Mouse (Mus musculus) heart, embryonic 16.5 days (tissue): ENCODE measurements around the gene Dnajc5. TPM values are rescaled to one million over a fixed set of nuclear protein-coding genes. Genes with fewer than 3 reads are reported as not detected.

Experiments used
- ATAC-seq: fragments of 200-750 bp; cut with Nextera tagmentation; replicated peaks from 2 replicates; pipeline ENCODE4 v1.8.0; 2017; ENCODE audit warnings: moderate number of reproducible peaks; ENCODE audit not compliant: insufficient read depth, low FRiP score; ENCODE audit errors: extremely low read depth
- H3K27ac ChIP-seq: fragments of 300-500 bp; sonication (generic); 2 replicates; pipeline ENCODE4 v1.5.1; 2014; ENCODE audit warnings: mild to moderate bottlenecking, low read length, control low read depth, moderate library complexity
- H3K27me3 ChIP-seq: fragments of 300-500 bp; sonication (generic); 2 replicates; pipeline ENCODE4 v1.6.1; 2014; ENCODE audit warnings: low read length, mixed read lengths; ENCODE audit not compliant: control insufficient read depth, insufficient read depth
- H3K36me3 ChIP-seq: fragments of 300-500 bp; sonication (generic); 2 replicates; pipeline ENCODE4 v1.6.1; 2014; ENCODE audit not compliant: control insufficient read depth, insufficient read depth
- H3K4me1 ChIP-seq: fragments of 300-500 bp; sonication (generic); 2 replicates; pipeline ENCODE4 v1.6.1; 2014; ENCODE audit warnings: low read length, mixed read lengths; ENCODE audit not compliant: control insufficient read depth, insufficient read depth
- H3K4me2 ChIP-seq: fragments of 300-500 bp; sonication (generic); 2 replicates; pipeline ENCODE4 v1.6.1; 2014; ENCODE audit warnings: low read depth, mild to moderate bottlenecking, control low read depth, low read length
- H3K4me3 ChIP-seq: fragments of 300-500 bp; sonication (generic); 2 replicates; pipeline ENCODE4 v1.5.1; 2014; ENCODE audit warnings: mild to moderate bottlenecking, control low read depth, low read length
- H3K9ac ChIP-seq: fragments of 300-500 bp; sonication (generic); 2 replicates; pipeline ENCODE4 v1.6.1; 2014; ENCODE audit warnings: low read length, control low read depth
- H3K9me3 ChIP-seq: fragments of 300-500 bp; sonication (generic); replicated peaks from 2 replicates; pipeline ENCODE4 v1.6.1; 2016; ENCODE audit warnings: low read length; ENCODE audit not compliant: control insufficient read depth
- WGBS: fragments of 180-500 bp; shearing (Covaris S2); extraction: QIAGEN DNeasy Blood & Tissue Kit; methylation state at CpG from one replicate; pipeline ENCODE4 v1.1.7; 2014; 5-methylcytosine and 5-hydroxymethylcytosine counted together
- polyA plus RNA-seq: library from polyadenylated mRNA; unstranded; fragments of >200 nt; fragmentation: Nextera tagmentation; extraction: Ambion mirVana; gene quantifications from 2 replicates; pipeline ENCODE4 v1.2.1, GENCODE M21; 2015

The Dnajc5 gene
- polyA plus RNA-seq, 1 experiment from 2014 or later = 77.9 TPM

- Histone ChIP-seq H3K4me3 (no peak overlapping the region), H3K36me3 (peaks cover 4% of the 10 kb centered on the region; the same call in 1 of the 2 replicates), H3K9me3 (no peaks in the 10 kb centered on the region), H3K4me2 (no peak overlapping the region), H3K4me1 (peaks cover 12% of the 10 kb centered on the region), H3K27me3 (no peaks in the 10 kb centered on the region), H3K9ac (no peak overlapping the region), H3K27ac (no peak overlapping the region)
- 84% methylated on average over 9 of the region's 9 CpGs for WGBS
- ATAC-seq = no peak
These were observed 53.7 kb downstream of the Dnajc5 start for GRCm38 (mm10) chr2:181573961-181574360.

GRCm38 (mm10) chr2:181574921-181575545, 54.7 kb downstream of the Dnajc5 start:
- Histone ChIP-seq H3K4me3 (no peak overlapping the region), H3K4me1 (peaks cover 20% of the 10 kb centered on the region), H3K9ac (no peak overlapping the region), H3K36me3 (peaks cover 4% of the 10 kb centered on the region; the same call in 1 of the 2 replicates), H3K27ac (no peak overlapping the region), H3K27me3 (no peaks in the 10 kb centered on the region), H3K9me3 (no peaks in the 10 kb centered on the region), H3K4me2 (no peak overlapping the region)
- no peak for ATAC-seq
- 95% methylated on average over 7 of the region's 7 CpGs for WGBS

GRCm38 (mm10) chr2:181576613-181577012, 56.3 kb downstream of the Dnajc5 start:
- peaks cover 4% of the 10 kb centered on the region; the same call in 1 of the 2 replicates for H3K36me3 ChIP-seq
- 77% methylated on average over 2 of the region's 2 CpGs for WGBS
- H3K4me3 ChIP-seq = no peak overlapping the region
- ATAC-seq = no peak
- no peaks in the 10 kb centered on the region for H3K9me3 ChIP-seq
- H3K9ac ChIP-seq = no peak overlapping the region
- peaks cover 28% of the 10 kb centered on the region for H3K4me1 ChIP-seq
- no peaks in the 10 kb centered on the region for H3K27me3 ChIP-seq
- no peak overlapping the region for H3K27ac ChIP-seq
- H3K4me2 ChIP-seq = no peak overlapping the region

GRCm38 (mm10) chr2:181577126-181577525, 56.8 kb downstream of the Dnajc5 start:
- H3K36me3 ChIP-seq = peaks cover 4% of the 10 kb centered on the region; the same call in 1 of the 2 replicates
- no peak overlapping the region for H3K4me2 ChIP-seq
- H3K27ac ChIP-seq = no peak overlapping the region
- peaks cover 28% of the 10 kb centered on the region for H3K4me1 ChIP-seq
- no peaks in the 10 kb centered on the region for H3K9me3 ChIP-seq
- 66% methylated on average over 2 of the region's 2 CpGs for WGBS
- H3K9ac ChIP-seq = no peak overlapping the region
- ATAC-seq = no peak
- no peaks in the 10 kb centered on the region for H3K27me3 ChIP-seq
- H3K4me3 ChIP-seq = no peak overlapping the region

GRCm38 (mm10) chr2:181577981-181578581, 57.8 kb downstream of the Dnajc5 start:
- Histone ChIP-seq H3K9me3 (no peaks in the 10 kb centered on the region), H3K4me3 (no peak overlapping the region), H3K9ac (peak overlapping the region; percentile 22; the same call in 1 of the 2 replicates), H3K36me3 (peaks cover 4% of the 10 kb centered on the region; the same call in 1 of the 2 replicates), H3K27ac (no peak overlapping the region; the same call in 1 of the 2 replicates), H3K4me1 (peaks cover 28% of the 10 kb centered on the region), H3K4me2 (0 out of 2 replicates have a peak overlapping the region, but pooled peaks have one; percentile 1), H3K27me3 (no peaks in the 10 kb centered on the region)
- 50% methylated on average over 7 of the region's 7 CpGs for WGBS
- no peak for ATAC-seq

- Histone ChIP-seq H3K27ac (peak overlapping the region; percentile 5; the same call in 1 of the 2 replicates), H3K4me3 (no peak overlapping the region), H3K4me2 (0 out of 2 replicates have a peak overlapping the region, but pooled peaks have one; percentile 1), H3K9me3 (no peaks in the 10 kb centered on the region), H3K27me3 (no peaks in the 10 kb centered on the region), H3K36me3 (peaks cover 6% of the 10 kb centered on the region; the same call in 1 of the 2 replicates), H3K9ac (peak overlapping the region; percentile 45; the same call in 1 of the 2 replicates), H3K4me1 (peaks cover 28% of the 10 kb centered on the region)
- 45% methylated on average over 5 of the region's 5 CpGs for WGBS
- ATAC-seq = no peak
These were observed 58.7 kb downstream of the Dnajc5 start for GRCm38 (mm10) chr2:181578790-181579618.

- WGBS = 88% methylated on average over 1 of the region's 1 CpGs
- no peak overlapping the region for H3K4me2 ChIP-seq
- peaks cover 2% of the 10 kb centered on the region; the same call in 1 of the 2 replicates for H3K36me3 ChIP-seq
These were observed 59.4 kb downstream of the Dnajc5 start for GRCm38 (mm10) chr2:181579681-181580080.

GRCm38 (mm10) chr2:181580131-181580772, 60.0 kb downstream of the Dnajc5 start:
- Histone ChIP-seq H3K4me3 (peak overlapping the region; percentile 91), H3K27ac (peak overlapping the region; percentile 96), H3K27me3 (no peaks in the 10 kb centered on the region), H3K9me3 (no peaks in the 10 kb centered on the region), H3K4me2 (peak overlapping the region; percentile 96), H3K4me1 (peaks cover 28% of the 10 kb centered on the region), H3K9ac (peak overlapping the region; percentile 88), H3K36me3 (peaks cover 2% of the 10 kb centered on the region; the same call in 1 of the 2 replicates)
- WGBS = 74% methylated on average over 5 of the region's 5 CpGs
- no peak for ATAC-seq

More at GRCm38 (mm10) chr2:181579681-181580080, 59.4 kb downstream of the Dnajc5 start:
- H3K27ac ChIP-seq = no peak overlapping the region
- H3K27me3 ChIP-seq = no peaks in the 10 kb centered on the region
- H3K9me3 ChIP-seq = no peaks in the 10 kb centered on the region
- H3K9ac ChIP-seq = peak overlapping the region; percentile 45; the same call in 1 of the 2 replicates
- peaks cover 28% of the 10 kb centered on the region for H3K4me1 ChIP-seq
- no peak for ATAC-seq
- H3K4me3 ChIP-seq = no peak overlapping the region
